Mouse (Mus musculus): ENCODE results near the gene Gm6020. TPM values are rescaled to one million over a fixed set of nuclear protein-coding genes. Genes with fewer than 3 reads are reported as not detected.

The Gm6020 gene
- total RNA-seq (2023) = not detected

DNA sequence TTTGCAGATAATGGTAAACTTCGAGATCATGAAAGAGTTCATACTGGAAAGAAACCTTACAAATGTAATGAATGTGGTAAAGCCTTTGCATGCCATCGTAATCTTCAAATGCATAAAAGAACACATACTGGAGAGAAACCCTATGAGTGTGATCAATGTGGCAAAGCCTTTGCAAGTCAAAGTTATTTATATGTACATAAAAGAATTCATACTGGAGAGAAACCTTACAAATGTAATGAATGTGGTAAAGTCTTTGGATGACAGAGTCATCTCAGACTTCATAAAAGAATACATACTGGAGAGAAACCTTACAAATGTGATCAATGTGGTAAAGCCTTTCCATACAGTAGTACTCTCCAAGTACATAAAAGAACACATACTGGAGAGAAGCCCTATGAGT, at the start of gene Gm6020:
Gene Gm6020 (plus strand): TSS at position 301 of the 400 bp plus-strand sequence.

DNA sequence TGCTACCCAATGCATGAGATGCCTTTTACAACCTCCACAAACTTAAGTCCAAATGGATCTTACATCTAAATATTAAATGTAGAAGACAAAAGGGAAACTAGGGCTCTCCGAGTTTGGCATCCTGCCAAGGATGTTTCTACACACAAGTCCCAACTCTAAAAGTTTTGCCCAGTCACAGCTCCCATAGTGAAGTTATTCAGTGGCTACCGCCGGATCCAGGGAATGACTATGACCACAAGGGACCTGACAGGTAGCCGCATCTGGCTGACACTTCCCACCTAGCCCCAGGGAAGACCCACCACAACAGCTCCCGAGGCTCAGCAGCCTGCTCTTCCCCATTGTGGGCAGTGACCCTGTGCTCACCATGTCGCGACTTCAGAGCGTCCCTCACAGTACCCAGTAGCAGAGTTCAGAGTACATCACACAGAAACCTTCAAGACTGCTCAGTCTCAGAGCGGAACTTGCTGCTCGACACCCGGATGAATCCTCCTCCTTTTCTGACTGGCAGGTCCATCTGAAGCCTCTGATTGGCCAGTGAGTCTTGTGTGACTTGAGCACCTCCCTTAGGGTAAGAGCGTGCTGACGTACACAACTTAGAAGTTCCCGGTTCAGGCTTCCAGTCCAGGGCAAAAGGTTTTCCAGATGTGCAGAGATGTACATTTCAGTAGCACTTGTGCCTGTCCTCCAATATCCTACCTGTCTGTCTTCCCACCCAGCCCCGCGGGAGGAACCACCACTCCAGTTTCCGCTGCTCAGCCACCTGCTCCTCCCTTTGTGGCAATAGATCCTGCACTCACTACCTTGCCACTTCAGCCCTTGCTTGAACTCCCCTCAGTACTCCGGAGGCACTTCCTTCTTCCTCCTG, 43.1 kb upstream of the Gm6020 start, which contains the start of gene Zfp950:
Gene Zfp950 (minus strand): TSS at position 499 of the 865 bp plus-strand sequence.

DNA sequence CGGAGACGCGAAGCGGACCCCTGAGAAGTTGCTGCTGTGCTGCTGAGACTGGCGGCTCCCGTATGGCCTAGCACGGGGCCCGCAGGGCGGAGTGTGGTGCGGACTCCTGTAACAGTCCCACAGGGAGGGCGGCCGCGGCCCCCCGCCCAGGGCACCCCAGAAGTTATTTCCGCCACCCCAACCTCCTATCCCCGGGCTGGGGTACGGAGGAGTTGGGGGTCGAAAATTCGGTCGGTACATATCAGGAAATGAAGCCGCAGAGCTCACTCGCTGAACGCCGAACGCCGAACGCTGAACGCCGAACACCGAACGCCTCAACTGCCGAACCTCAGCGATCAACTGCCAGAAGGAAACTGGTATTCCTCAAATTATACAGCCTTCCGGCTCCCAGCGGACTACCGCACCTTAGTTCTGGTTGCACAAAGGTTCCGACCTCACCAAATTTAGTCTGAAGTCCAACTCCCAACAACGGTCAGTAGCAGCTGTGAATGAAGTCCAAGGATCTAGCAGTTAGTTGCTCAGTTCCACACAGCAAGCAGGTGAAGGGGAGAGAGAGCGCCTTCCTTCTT, 7.8 kb upstream of the Gm6020 start, which contains the start of gene Gm7102:
Gene Gm7102 (minus strand): TSS at position 554 of the 569 bp plus-strand sequence.

DNA sequence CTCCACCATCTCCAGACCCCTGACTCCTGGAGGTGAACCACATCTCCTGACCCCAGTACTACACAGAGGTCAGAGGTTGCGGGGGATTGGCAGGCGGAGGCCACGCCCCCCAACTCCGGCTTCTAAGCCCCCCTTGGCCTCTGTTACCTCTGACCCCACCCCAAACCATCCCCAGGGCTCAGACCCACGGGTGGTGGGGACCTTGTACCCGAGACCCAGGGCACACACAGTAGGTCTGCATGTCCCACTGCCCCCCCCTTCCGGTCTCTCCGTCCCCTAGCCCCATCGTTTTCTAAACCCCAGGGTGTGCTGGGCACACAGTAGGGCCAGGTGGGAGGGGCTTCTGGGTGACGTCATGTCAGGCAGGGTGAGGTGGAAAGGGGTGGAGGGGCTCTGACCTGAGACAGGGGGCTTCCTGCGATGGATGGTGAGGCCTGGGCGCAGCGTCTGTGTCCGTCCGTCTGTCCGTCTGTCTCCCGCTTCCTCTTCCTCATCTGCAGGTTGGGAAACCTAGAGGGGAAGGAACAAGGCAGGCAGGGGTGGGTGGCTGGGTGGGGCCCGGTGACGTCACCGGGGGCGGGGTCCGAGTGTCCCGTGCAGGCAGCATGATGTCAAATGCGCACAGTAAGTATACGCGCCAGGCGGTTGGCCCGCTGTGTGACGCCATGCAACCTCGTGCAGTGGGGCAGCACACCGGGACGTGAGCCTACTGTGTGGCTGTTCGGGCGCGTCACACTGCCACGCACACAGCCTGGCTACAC, 44.4 kb downstream of the Gm6020 start, which contains the start of gene Csf2ra:
Gene Csf2ra (minus strand): TSS at position 489 of the 761 bp plus-strand sequence.

Other genes starting within 250 kb of the Gm6020 start
- 32.9 TPM for gene Zfp950, start 43.0 kb upstream of the Gm6020 start, total RNA-seq (2023)
- gene Gm7102, start 7.6 kb upstream of the Gm6020 start, total RNA-seq (2023) = not detected
- 16.4 TPM for gene Csf2ra, start 44.5 kb downstream of the Gm6020 start, total RNA-seq (2023)
- gene Gm21060, start 113.2 kb downstream of the Gm6020 start, total RNA-seq (2023) = not detected